Mouse (Mus musculus): ENCODE results near the gene Slc45a2.

- peak; percentile 74 for TF ChIP-seq CTCF (IDR thresholded peaks at IDR 0.05; ENCODE audit: low read depth)
- no peak for TF ChIP-seq EP300 (IDR thresholded peaks at IDR 0.05; ENCODE audit: low read depth)
Observed at GRCm38 (mm10) chr15:11038476-11038875, 38.0 kb downstream of the Slc45a2 start.

Data from liver, postnatal 0 days (tissue).